Comparison of ENCODE assay signal across 8 mouse cellular contexts in genomic region chr4:66404201-66404711, GRCm38 (mm10). TPM values are rescaled to one million over a fixed set of nuclear protein-coding genes. Genes with fewer than 3 reads are reported as not detected.
DNase-seq lines count a peak whose midpoint lies in the region; ATAC-seq lines count a peak whose summit lies in the region.

Gene Astn2 (minus strand): TSS chr4:66404611.

- H3K4me2 ChIP-seq in embryonic facial prominence, embryonic 13.5 days = peak within 1 kb of the TSS; percentile 99
- peak within 1 kb of the TSS; percentile 81 for H3K4me2 ChIP-seq in hindbrain, embryonic 14.5 days (replicated peaks)
- H3K4me2 ChIP-seq in midbrain, embryonic 16.5 days (ENCODE audit: low read length) = peak within 1 kb of the TSS; percentile 88

- intact Hi-C loops in left cerebral cortex, postnatal 4 days (cut with DNase I) = loop anchor here (5.0 to 10.0 kb wide), 2 partner anchors 379 to 747 kb away; no protein-coding TSS in a partner anchor

- no peaks in the 10 kb centered on the region for H3K9me3 ChIP-seq in embryonic facial prominence, embryonic 13.5 days
- H3K9me3 ChIP-seq in hindbrain, embryonic 14.5 days (ENCODE audit: control insufficient read depth, low read length) = no peaks in the 10 kb centered on the region
- no peaks in the 10 kb centered on the region for H3K9me3 ChIP-seq in midbrain, embryonic 16.5 days (replicated peaks; ENCODE audit: control insufficient read depth, low read length, poor library complexity, severe bottlenecking)

- ATAC-seq in embryonic facial prominence, embryonic 13.5 days (ENCODE audit: insufficient number of reproducible peaks, insufficient read depth, low FRiP score, low TSS enrichment, low read depth) = peak; percentile 76
- peak; percentile 77 for ATAC-seq in hindbrain, embryonic 14.5 days (ENCODE audit: low FRiP score)
- ATAC-seq in midbrain, embryonic 16.5 days = peak; percentile 88
- no peak for ATAC-seq in monocyte, adult 5-6 weeks (replicated peaks; ENCODE audit: insufficient number of reproducible peaks, low FRiP score, low TSS enrichment, poor library complexity, severe bottlenecking)

- no peak within 1 kb of the TSS for H3K27ac ChIP-seq in embryonic facial prominence, embryonic 13.5 days
- H3K27ac ChIP-seq in hindbrain, embryonic 14.5 days = peak within 1 kb of the TSS; percentile 90
- H3K27ac ChIP-seq in midbrain, embryonic 16.5 days (ENCODE audit: low read length) = peak within 1 kb of the TSS; percentile 84

- H3K36me3 ChIP-seq in embryonic facial prominence, embryonic 13.5 days = no peaks in the 10 kb centered on the region
- no peaks in the 10 kb centered on the region for H3K36me3 ChIP-seq in hindbrain, embryonic 14.5 days (replicated peaks; ENCODE audit: control insufficient read depth, insufficient read depth)
- no peaks in the 10 kb centered on the region for H3K36me3 ChIP-seq in midbrain, embryonic 16.5 days (ENCODE audit: control insufficient read depth, insufficient read depth, low read length)

- H3K9ac ChIP-seq in embryonic facial prominence, embryonic 13.5 days = peak within 1 kb of the TSS; percentile 78
- peak within 1 kb of the TSS; percentile 96 for H3K9ac ChIP-seq in hindbrain, embryonic 14.5 days
- peak within 1 kb of the TSS; percentile 97 for H3K9ac ChIP-seq in midbrain, embryonic 16.5 days (ENCODE audit: low read depth, low read length)

- peak within 1 kb of the TSS; percentile 75 for H3K4me3 ChIP-seq in embryonic facial prominence, embryonic 13.5 days
- peak within 1 kb of the TSS; percentile 66 for H3K4me3 ChIP-seq in hindbrain, embryonic 14.5 days (replicated peaks; ENCODE audit: low read length)
- H3K4me3 ChIP-seq in midbrain, embryonic 16.5 days (ENCODE audit: low read depth, low read length) = peak within 1 kb of the TSS; percentile 93

- DNase-seq in gastrocnemius, postnatal 10 days = peak; percentile 5
- no peak for DNase-seq in gastrocnemius, adult 18-20 months (ENCODE audit: low spot score)
- peak; percentile 49 for DNase-seq in adrenal gland, postnatal 10 days
- peak; percentile 44 for DNase-seq in hindbrain, embryonic 14.5 days (ENCODE audit: low spot score)
- peak; percentile 62 for DNase-seq in left cerebral cortex, postnatal 4 days

- peaks cover 15% of the 10 kb centered on the region for H3K4me1 ChIP-seq in embryonic facial prominence, embryonic 13.5 days
- peaks cover 4% of the 10 kb centered on the region; the same call in 1 of the 2 replicates for H3K4me1 ChIP-seq in hindbrain, embryonic 14.5 days (replicated peaks; ENCODE audit: control insufficient read depth, insufficient read depth, low read length)
- peaks cover 9% of the 10 kb centered on the region for H3K4me1 ChIP-seq in midbrain, embryonic 16.5 days (ENCODE audit: control insufficient read depth, insufficient read depth, low read length)

- peaks cover 42% of the 10 kb centered on the region for H3K27me3 ChIP-seq in embryonic facial prominence, embryonic 13.5 days
- H3K27me3 ChIP-seq in hindbrain, embryonic 14.5 days (ENCODE audit: control insufficient read depth, insufficient read depth, low read length) = no peaks in the 10 kb centered on the region
- no peaks in the 10 kb centered on the region for H3K27me3 ChIP-seq in midbrain, embryonic 16.5 days (ENCODE audit: control insufficient read depth, insufficient read depth, low read depth, low read length)

- WGBS in embryonic facial prominence, embryonic 13.5 days = under 1% methylated on average over 51 of the region's 56 CpGs
- under 1% methylated on average over 46 of the region's 56 CpGs for WGBS in hindbrain, embryonic 14.5 days
- under 1% methylated on average over 34 of the region's 56 CpGs for WGBS in midbrain, embryonic 16.5 days

RNA-seq across cellular contexts. Expression of gene Astn2, which starts in this region (rescaled TPM):
- 1 to 10 TPM; 1.0 to 1.7 TPM for total RNA-seq in gastrocnemius, postnatal 10 days (2021)
- total RNA-seq in gastrocnemius, adult 18-20 months (2021) = 1 to 10 TPM in 1 of 2 experiments, under 1 TPM in 1; 0.78 to 1.1 TPM
- total RNA-seq in adrenal gland, postnatal 10 days (2021) = 1 to 10 TPM; 2.7 to 3.2 TPM
- polyA plus RNA-seq in embryonic facial prominence, embryonic 13.5 days (2015; fragmentation: Nextera tagmentation; extraction: Ambion mirVana) = 1.1 and 1.3 TPM in 2 replicates
- 4.3 and 4.4 TPM in 2 replicates for polyA plus RNA-seq in hindbrain, embryonic 14.5 days (2014; fragmentation: Nextera tagmentation; extraction: Ambion mirVana)
- 10 to 100 TPM; 23.1 to 25.8 TPM for total RNA-seq in left cerebral cortex, postnatal 4 days (2021)
- 1.8 and 2.9 TPM in 2 replicates for polyA plus RNA-seq in midbrain, embryonic 16.5 days (2015; fragmentation: Nextera tagmentation; extraction: Ambion mirVana)
- not detected in 3 replicates for total RNA-seq in monocyte, adult 5-6 weeks (2017)

Comparison
In these comparisons a context has a peak if more than half of its experiments do, and no peak if none do; other contexts are left out.
1. RNA of gene Astn2 (total RNA-seq): 23.1 to 25.8 TPM in left cerebral cortex, postnatal 4 days; 2.7 to 3.2 TPM in adrenal gland, postnatal 10 days, 1.0 to 1.7 TPM in gastrocnemius, postnatal 10 days, 0.78 to 1.1 TPM in gastrocnemius, adult 18-20 months and not detected in monocyte, adult 5-6 weeks; every median in the first group is over 4 times any median in the second.
2. Peak in every context shown above with its lines, with median percentiles within 50 percentile points of each other: H3K4me2 ChIP-seq, H3K4me3 ChIP-seq and H3K9ac ChIP-seq.